Mouse (Mus musculus): ENCODE measurements around the gene Cd24a. TPM values are rescaled to one million over a fixed set of nuclear protein-coding genes. Genes with fewer than 3 reads are reported as not detected.

Gene Cd24a
- total RNA-seq, 1 experiment from 2014 or later, result 515 TPM

GRCm38 (mm10) chr10:43578754-43579380, 783 bp downstream of the Cd24a start:
- peak; percentile 38 to 47 for ATAC-seq (replicated peaks in 1 of 2; ENCODE audit: insufficient read depth in 1 of 2, low FRiP score in 2 of 2, low TSS enrichment in 1 of 2, low read depth in 1 of 2, poor library complexity in 2 of 2, severe bottlenecking in 2 of 2)

GRCm38 (mm10) chr10:43579381-43580261, 1.5 kb downstream of the Cd24a start:
- ATAC-seq (replicated peaks in 1 of 2; ENCODE audit: insufficient read depth in 1 of 2, low FRiP score in 2 of 2, low TSS enrichment in 1 of 2, low read depth in 1 of 2, poor library complexity in 2 of 2, severe bottlenecking in 2 of 2), result peak in 1 of 2 experiments; percentile 8; a peak in 1 of 4 replicates

GRCm38 (mm10) chr10:43580649-43581078, 2.6 kb downstream of the Cd24a start:
- ATAC-seq (replicated peaks in 1 of 2; ENCODE audit: insufficient read depth in 1 of 2, low FRiP score in 2 of 2, low TSS enrichment in 1 of 2, low read depth in 1 of 2, poor library complexity in 2 of 2, severe bottlenecking in 2 of 2), result peak; percentile 4 to 22; a peak in 3 of 4 replicates

- no peak for ATAC-seq (replicated peaks in 1 of 2; ENCODE audit: insufficient read depth in 1 of 2, low FRiP score in 2 of 2, low TSS enrichment in 1 of 2, low read depth in 1 of 2, poor library complexity in 2 of 2, severe bottlenecking in 2 of 2)
Observed at GRCm38 (mm10) chr10:43581260-43581659, 3.2 kb downstream of the Cd24a start.

- ATAC-seq (replicated peaks in 1 of 2; ENCODE audit: insufficient read depth in 1 of 2, low FRiP score in 2 of 2, low TSS enrichment in 1 of 2, low read depth in 1 of 2, poor library complexity in 2 of 2, severe bottlenecking in 2 of 2), result no peak
Observed at GRCm38 (mm10) chr10:43584538-43584937, 6.5 kb downstream of the Cd24a start.

- ATAC-seq (replicated peaks in 1 of 2; ENCODE audit: insufficient read depth in 1 of 2, low FRiP score in 2 of 2, low TSS enrichment in 1 of 2, low read depth in 1 of 2, poor library complexity in 2 of 2, severe bottlenecking in 2 of 2), result peak; percentile 12 to 43; a peak in 3 of 4 replicates
Observed at GRCm38 (mm10) chr10:43588470-43589177, 10.5 kb downstream of the Cd24a start.

- ATAC-seq (replicated peaks in 1 of 2; ENCODE audit: insufficient read depth in 1 of 2, low FRiP score in 2 of 2, low TSS enrichment in 1 of 2, low read depth in 1 of 2, poor library complexity in 2 of 2, severe bottlenecking in 2 of 2), result peak; percentile 43 to 67; a peak in 1 of 4 replicates
Observed at GRCm38 (mm10) chr10:43591477-43591876, 13.4 kb downstream of the Cd24a start.

- no peak for ATAC-seq (replicated peaks in 1 of 2; ENCODE audit: insufficient read depth in 1 of 2, low FRiP score in 2 of 2, low TSS enrichment in 1 of 2, low read depth in 1 of 2, poor library complexity in 2 of 2, severe bottlenecking in 2 of 2)
Observed at GRCm38 (mm10) chr10:43593182-43593581, 15.1 kb downstream of the Cd24a start.

GRCm38 (mm10) chr10:43594187-43594586, 16.1 kb downstream of the Cd24a start:
- no peak for ATAC-seq (replicated peaks in 1 of 2; ENCODE audit: insufficient read depth in 1 of 2, low FRiP score in 2 of 2, low TSS enrichment in 1 of 2, low read depth in 1 of 2, poor library complexity in 2 of 2, severe bottlenecking in 2 of 2)

- ATAC-seq (replicated peaks in 1 of 2; ENCODE audit: insufficient read depth in 1 of 2, low FRiP score in 2 of 2, low TSS enrichment in 1 of 2, low read depth in 1 of 2, poor library complexity in 2 of 2, severe bottlenecking in 2 of 2), result no peak
Observed at GRCm38 (mm10) chr10:43594894-43595293, 16.8 kb downstream of the Cd24a start.

GRCm38 (mm10) chr10:43598067-43598726, 20.1 kb downstream of the Cd24a start:
- ATAC-seq (replicated peaks in 1 of 2; ENCODE audit: insufficient read depth in 1 of 2, low FRiP score in 2 of 2, low TSS enrichment in 1 of 2, low read depth in 1 of 2, poor library complexity in 2 of 2, severe bottlenecking in 2 of 2), result no peak

- ATAC-seq (replicated peaks in 1 of 2; ENCODE audit: insufficient read depth in 1 of 2, low FRiP score in 2 of 2, low TSS enrichment in 1 of 2, low read depth in 1 of 2, poor library complexity in 2 of 2, severe bottlenecking in 2 of 2), result no peak
Observed at GRCm38 (mm10) chr10:43601039-43601438, 23.0 kb downstream of the Cd24a start.

- ATAC-seq (replicated peaks in 1 of 2; ENCODE audit: insufficient read depth in 1 of 2, low FRiP score in 2 of 2, low TSS enrichment in 1 of 2, low read depth in 1 of 2, poor library complexity in 2 of 2, severe bottlenecking in 2 of 2), result no peak
Observed at GRCm38 (mm10) chr10:43601511-43602396, 23.7 kb downstream of the Cd24a start.

- no peak for ATAC-seq (replicated peaks in 1 of 2; ENCODE audit: insufficient read depth in 1 of 2, low FRiP score in 2 of 2, low TSS enrichment in 1 of 2, low read depth in 1 of 2, poor library complexity in 2 of 2, severe bottlenecking in 2 of 2)
Observed at GRCm38 (mm10) chr10:43603975-43604686, 26.0 kb downstream of the Cd24a start.

- no peak for ATAC-seq (replicated peaks in 1 of 2; ENCODE audit: insufficient read depth in 1 of 2, low FRiP score in 2 of 2, low TSS enrichment in 1 of 2, low read depth in 1 of 2, poor library complexity in 2 of 2, severe bottlenecking in 2 of 2)
Observed at GRCm38 (mm10) chr10:43604687-43605250, 26.7 kb downstream of the Cd24a start.

- no peak for ATAC-seq (replicated peaks in 1 of 2; ENCODE audit: insufficient read depth in 1 of 2, low FRiP score in 2 of 2, low TSS enrichment in 1 of 2, low read depth in 1 of 2, poor library complexity in 2 of 2, severe bottlenecking in 2 of 2)
Observed at GRCm38 (mm10) chr10:43605901-43606300, 27.8 kb downstream of the Cd24a start.

Data from hematopoietic stem cell, adult 5-6 weeks (primary cell).